Mouse (Mus musculus): ENCODE results near the gene Lrguk.

The Lrguk gene

DNA sequence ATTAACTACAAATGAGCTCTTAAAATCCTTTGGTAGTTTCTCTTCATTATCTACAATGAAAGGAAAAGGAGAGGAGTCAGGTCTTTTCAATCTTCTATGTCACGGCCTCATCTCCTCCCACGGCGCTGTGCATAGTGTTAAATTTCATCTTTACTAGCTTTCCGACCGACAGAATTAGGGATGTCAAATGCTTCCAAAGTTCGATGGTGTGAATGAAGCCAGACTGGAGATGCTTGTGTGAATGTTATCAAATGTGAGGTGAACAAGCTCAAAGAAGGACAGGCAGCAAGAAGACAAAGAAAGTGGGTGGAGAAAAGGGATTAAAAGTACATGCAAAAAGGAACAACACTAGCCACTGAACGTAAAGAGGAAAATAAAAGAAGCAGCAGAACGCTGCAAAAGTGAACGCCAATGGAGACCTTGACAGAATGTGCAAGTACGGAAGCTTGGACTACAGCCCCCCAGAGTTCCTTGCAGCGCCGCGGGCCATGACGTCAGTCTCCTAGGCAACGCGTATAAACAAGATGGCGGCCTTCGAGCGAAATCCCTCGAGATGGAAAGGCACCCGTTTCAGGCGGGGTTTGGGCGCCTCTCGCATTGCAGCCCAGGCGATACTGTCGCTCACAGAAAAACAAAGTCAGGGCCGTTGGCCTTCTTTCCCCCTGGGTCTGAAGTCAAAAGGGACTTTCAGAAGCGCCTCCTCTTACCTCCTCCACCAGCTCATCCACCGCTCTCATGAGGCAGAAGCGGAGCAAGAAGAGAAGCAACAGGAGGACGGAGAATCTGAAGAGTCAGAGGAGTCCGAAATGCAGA is at the start of gene Lrguk:
Gene Lrguk (plus strand): TSS at position 516 of the 813 bp plus-strand sequence.
- peak; percentile 68 to 75 for DNase-seq (ENCODE audit: low spot score in 2 of 2)

GRCm38 (mm10) chr6:33982709-33983108 is 46.5 kb upstream of the Lrguk start:
- DNase-seq (ENCODE audit: low spot score in 2 of 2), result no peak

GRCm38 (mm10) chr6:33987132-33987531 is 42.1 kb upstream of the Lrguk start:
- DNase-seq (ENCODE audit: low spot score in 2 of 2), result no peak

DNA sequence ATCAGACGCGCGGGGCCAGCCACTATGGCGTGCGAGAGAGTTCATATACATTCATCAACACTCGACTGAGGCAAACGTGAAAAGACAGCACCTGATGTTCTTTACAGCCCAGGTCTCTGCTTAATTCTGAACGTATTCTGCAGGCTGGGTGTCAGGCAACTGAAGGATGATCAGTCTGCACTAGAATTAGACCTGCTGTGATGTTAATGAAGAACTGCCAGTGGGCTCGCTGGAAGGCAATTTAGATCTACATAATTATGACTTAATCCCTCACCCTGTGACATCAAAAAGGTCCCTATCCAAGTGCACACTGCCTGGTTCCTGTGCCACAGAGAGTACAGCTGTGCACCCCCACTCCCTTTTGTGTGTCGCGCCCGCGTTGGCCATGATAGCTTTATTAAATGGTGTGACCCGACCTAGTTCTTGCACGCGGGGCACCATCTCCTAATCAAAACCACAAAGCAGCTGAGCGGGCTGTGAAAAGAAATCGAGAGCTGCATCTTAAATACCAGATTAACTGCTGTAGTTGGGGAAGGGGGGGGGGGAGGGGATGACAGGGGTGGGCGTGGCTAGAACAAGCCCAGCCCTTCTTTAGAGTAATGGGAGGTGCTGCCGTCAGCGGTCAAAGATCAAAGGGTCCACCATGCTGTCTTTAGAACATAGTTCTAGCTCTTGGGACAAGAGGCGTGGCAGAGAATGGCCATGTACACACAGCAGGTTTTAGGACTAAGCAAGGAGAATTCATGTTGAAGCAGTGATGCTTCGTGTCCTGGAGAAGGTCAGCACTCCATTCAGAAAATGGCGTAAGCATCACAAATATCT is 36.8 kb upstream of the Lrguk start:
- DNase-seq (ENCODE audit: low spot score in 2 of 2), result peak in 1 of 2 experiments; percentile 10

DNA sequence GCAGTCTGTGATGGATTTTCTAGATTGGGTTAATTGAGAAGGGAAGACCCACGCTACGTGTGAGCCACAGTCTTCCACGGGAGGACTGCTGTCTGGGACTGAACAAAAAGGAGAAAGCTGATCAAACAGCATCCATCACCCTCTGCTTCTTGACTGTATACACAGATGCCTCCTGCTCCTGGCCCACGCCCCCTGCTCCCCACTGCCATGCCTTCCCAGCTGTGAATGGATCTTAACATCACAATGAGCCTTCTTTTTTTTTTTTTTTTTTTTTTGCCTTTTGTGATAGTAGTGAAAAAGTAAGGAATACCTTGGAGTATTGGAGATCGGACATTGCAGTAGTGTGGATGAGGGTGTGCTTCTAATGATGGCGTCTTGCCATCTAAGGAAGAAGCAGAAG is 35.4 kb upstream of the Lrguk start:
- DNase-seq (ENCODE audit: low spot score in 2 of 2), result no peak

- no peak for DNase-seq (ENCODE audit: low spot score in 2 of 2)
These were observed 30.7 kb upstream of the Lrguk start for GRCm38 (mm10) chr6:33998590-33998989.

DNA sequence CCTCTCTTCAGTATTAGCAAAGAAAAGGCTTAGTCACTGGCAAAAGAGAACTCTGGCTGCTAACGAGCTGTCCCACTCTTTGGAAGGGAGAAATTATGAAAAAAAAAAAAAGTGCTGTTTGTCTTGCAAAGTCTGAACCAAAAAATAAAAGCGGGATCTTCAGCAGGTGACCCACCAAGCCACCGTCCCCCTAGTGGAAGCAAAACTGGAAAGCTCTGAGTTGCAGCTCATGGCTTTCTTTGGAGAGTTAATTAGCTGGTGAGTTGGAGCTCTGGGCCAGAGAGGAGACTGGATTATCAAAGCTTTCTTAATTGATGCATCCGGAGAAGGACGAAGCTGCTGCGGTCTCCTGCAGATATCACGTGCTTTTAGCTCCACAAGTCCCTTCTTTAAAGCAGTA is 29.7 kb upstream of the Lrguk start:
- DNase-seq (ENCODE audit: low spot score in 2 of 2), result no peak

GRCm38 (mm10) chr6:34000644-34001043 is 28.6 kb upstream of the Lrguk start:
- DNase-seq (ENCODE audit: low spot score in 2 of 2), result no peak

GRCm38 (mm10) chr6:34003033-34003432 is 26.2 kb upstream of the Lrguk start:
- DNase-seq (ENCODE audit: low spot score in 2 of 2), result no peak

- DNase-seq (ENCODE audit: low spot score in 2 of 2), result no peak
These were observed 15.8 kb upstream of the Lrguk start for GRCm38 (mm10) chr6:34013469-34013868.

- DNase-seq (ENCODE audit: low spot score in 2 of 2), result no peak
These were observed 439 bp downstream of the Lrguk start for GRCm38 (mm10) chr6:34029746-34030027.

DNA sequence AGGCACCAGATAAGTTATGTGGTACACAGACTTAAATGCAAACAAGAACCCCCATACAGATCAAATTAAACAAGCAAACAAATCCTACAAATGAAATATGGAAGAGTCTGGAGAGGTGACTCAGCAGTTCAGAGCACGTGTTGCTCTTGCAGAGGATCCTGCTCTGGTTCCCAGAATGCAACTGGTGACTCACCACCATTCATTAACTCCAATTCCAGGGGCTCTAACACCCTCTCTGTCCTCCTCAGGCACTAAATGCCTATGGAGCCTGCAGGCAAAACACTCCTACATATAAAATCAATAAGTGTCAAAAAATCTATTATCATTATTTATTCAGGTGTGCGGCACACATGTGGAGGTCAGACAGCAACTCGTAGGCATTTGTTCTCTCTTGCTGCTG is 4.8 kb downstream of the Lrguk start:
- DNase-seq (ENCODE audit: low spot score in 2 of 2), result no peak

DNA sequence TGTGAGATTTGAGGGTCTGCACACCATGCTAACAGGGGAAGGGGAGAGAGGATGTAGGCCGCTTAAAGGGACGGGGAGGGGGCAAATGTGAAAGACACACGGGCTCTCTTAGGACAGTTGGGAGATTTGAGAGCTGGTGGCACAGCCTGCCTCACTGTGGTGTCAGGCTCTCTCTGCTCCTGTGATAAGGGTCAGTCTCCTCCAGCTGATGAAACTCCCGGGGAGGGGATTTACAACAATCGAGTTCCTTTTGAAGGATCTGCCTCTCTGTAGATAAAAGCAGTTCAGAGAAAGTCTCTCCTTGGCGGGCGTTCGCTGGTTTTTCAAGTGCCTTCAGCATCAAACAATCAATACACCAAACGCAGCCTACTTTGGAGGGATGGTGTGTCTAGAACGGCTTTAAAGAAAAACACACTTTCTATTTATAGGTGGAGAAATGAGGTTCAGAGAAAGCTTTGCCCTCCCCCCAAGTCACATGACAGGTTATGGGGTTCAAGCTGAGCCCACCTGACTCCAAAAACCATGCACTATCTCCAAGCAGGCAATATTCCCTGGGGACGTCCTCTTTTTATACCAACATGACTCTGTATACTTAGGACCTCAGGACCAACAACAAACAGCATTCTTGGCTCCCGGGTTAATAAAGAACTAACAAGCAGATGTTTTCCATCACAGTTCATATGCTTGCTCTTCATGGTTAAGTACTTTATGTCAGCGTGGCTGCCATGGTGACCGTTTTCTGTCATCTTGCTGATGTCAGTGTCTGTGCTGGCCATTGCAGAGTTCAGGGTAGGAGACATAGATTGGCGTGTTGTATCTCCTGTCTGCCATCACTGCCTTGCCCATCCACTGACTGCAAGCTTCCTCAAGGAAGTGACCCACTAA is 5.6 kb downstream of the Lrguk start:
- no peak for DNase-seq (ENCODE audit: low spot score in 2 of 2)

- DNase-seq (ENCODE audit: low spot score in 2 of 2), result peak; percentile 61 to 84
These were observed 11.5 kb downstream of the Lrguk start for GRCm38 (mm10) chr6:34040624-34041235.

DNA sequence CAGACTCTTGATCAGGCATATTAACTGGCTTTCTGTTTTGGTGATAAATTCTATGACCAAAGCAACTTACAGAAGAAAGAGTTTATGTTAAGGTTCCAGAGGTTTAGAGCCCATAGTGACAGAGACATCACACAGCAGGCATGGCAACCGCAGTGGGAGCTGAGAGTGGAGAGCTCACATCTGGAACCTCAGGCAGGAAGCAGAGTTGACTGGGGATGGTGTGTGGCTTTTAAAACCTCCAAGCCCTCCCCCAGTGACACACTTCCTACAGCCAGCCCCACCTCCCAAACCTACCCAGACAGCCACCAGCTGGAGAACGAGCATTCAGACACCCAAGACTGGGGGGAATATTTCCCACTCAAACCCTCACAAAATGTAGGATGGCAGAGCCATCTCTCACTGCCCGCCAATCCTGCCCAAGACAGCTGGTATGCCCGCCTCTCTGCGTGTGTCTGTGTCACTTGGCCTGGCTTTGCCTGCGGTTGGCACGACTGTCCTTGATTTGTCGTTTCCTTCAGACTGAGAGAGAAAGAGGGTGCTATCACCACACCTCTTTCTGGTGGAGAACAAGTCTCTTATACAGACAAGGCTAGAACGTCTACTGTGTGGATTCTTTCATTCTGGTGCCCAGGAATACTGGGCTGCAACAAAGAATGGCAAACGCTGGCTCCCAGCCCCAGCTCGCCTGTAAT is 12.5 kb downstream of the Lrguk start:
- no peak for DNase-seq (ENCODE audit: low spot score in 2 of 2)

- DNase-seq (ENCODE audit: low spot score in 2 of 2), result no peak
These were observed 15.1 kb downstream of the Lrguk start for GRCm38 (mm10) chr6:34044228-34044811.

- no peak for DNase-seq (ENCODE audit: low spot score in 2 of 2)
These were observed 15.7 kb downstream of the Lrguk start for GRCm38 (mm10) chr6:34044846-34045540.

DNA sequence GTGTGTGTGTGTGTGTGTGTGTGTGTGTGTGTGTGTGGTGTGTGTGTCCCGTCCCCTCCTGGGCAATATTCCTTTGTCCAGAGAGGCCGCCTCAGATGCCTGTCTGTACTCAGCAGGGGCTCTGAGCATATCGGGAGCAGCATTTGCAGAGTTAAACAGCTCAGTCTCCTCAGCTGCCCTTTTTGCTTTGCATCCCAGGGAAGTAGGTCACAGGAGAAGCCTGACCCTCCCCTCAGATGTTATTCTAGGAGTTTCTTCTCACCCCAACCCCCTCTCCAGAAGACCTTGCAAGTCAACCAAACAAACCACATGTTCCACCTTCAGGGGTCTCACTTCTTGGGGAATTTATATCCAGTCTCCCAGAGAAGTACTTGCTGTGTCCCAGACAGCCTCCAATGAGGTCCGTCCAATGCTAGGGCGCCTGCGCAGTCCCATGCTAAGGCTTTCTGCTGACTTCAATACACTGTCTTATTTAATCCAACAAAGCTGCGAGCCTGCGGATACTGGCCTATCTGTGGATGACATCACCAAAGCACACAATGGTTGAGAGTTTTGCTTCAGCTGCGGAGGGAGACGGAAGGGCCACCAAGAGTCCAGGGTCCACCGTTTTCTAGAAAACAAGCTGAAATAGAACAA is 17.4 kb downstream of the Lrguk start:
- DNase-seq (ENCODE audit: low spot score in 2 of 2), result no peak

DNA sequence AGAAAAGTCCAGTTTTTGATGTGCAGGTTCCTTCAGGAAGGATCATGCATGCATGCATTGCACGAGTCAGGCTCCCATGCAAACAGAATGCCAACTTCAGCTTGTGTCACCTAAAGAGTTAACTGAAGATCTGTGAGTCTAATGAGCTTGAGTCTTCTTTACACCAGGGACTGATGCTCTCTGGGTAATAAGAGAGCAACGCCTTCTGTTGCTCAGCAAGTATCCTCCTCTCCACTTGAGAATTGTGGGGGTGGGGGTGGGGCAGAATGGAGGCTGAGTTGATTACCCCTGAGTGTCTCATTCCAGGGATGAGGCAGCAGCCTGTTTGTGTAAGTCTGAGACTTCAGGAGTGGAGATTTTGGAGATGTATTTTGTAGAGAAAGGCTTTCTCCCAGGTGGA is 20.2 kb downstream of the Lrguk start:
- no peak for DNase-seq (ENCODE audit: low spot score in 2 of 2)

DNA sequence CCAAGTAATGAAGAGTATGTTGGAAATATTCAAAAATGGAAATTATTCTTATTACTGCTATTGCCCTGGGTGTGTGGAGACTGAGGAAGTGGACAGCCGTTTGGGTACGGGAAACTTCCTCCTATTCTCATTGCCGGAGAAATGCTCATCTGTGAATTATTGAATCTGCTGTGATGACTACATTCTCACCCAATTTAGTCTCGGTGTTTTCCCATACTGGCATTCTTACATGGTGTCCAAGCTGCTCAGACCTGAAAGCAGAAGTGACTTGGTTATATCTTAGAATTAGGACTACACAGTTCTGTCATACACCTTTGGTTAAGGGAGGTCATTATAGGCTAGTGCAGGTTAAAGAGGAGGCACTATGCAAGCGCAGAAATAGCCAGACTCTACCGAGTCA is 30.5 kb downstream of the Lrguk start:
- DNase-seq (ENCODE audit: low spot score in 2 of 2), result no peak
